Comparison of ENCODE assay signal across 8 mouse cellular contexts in the genomic region with DNA sequence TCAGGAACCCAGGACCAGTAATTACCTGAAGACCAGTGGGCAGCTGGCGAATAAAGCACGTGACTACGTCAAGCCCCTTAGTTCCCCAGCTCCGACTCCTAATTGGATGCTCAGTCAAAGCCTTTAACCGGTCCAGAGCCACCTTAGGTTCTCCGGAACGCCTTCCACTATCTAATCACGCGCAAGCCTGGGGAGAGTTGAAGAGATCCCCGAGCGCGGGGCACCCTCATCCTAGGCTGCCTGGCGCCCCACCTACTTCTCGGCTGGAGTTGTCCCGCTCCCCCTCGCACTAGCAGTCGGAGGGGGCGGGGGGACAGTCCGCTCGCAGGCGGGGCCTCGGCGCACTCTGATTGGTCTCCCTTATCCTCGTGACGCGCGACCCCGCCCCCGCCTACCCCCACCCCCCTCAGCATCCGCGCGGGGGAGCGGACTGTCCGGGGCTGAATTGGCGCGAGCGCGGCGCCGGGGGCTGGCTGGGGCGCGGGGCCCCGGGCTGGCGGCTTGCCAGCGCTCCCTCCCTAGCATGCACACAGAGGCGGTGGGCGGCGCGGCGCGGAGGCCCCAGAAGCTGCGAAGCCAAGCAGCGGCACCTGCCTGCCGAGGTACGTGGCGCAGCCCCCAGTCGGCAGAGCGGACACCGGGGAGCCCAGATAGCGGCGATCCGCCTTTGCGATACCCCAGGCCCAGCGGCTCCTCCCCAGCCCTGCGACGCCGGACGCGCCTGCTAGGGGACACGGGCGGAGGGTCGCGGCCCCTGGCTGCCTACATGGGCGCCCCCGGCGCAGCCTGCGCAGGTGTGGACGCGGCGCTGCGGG. TPM values are rescaled to one million over a fixed set of nuclear protein-coding genes. Genes with fewer than 3 reads are reported as not detected.
DNase-seq lines count a peak whose midpoint lies in the region; ATAC-seq lines count a peak whose summit lies in the region.

A gene (plus strand): TSS at position 412 of the 815 bp plus-strand sequence.

- peak within 1 kb of the TSS; percentile 89 for H3K4me3 ChIP-seq in brown adipose tissue, adult 24 weeks (ENCODE audit: insufficient read depth, low read depth, low read length)
- peak within 1 kb of the TSS; percentile 73 to 86 for H3K4me3 ChIP-seq in heart, embryonic 14.5 days (ENCODE audit: control insufficient read depth in 1 of 2, insufficient read depth in 1 of 2, low read depth in 1 of 2, low read length in 2 of 2)
- peak within 1 kb of the TSS; percentile 97 for H3K4me3 ChIP-seq in liver, embryonic 13.5 days (replicated peaks)
- peak within 1 kb of the TSS; percentile 79 for H3K4me3 ChIP-seq in stomach, embryonic 14.5 days (ENCODE audit: low read depth, low read length)

- peak within 1 kb of the TSS; percentile 91 for H3K9ac ChIP-seq in heart, embryonic 14.5 days (ENCODE audit: low read length)
- H3K9ac ChIP-seq in liver, embryonic 13.5 days = peak within 1 kb of the TSS; percentile 99
- peak within 1 kb of the TSS; percentile 80 for H3K9ac ChIP-seq in stomach, embryonic 14.5 days (replicated peaks; ENCODE audit: low read depth, low read length)

- peak within 1 kb of the TSS; percentile 98 for H3K4me2 ChIP-seq in heart, embryonic 14.5 days (ENCODE audit: low read length)
- peak within 1 kb of the TSS; percentile 82 for H3K4me2 ChIP-seq in liver, embryonic 13.5 days
- peak within 1 kb of the TSS; percentile 98 for H3K4me2 ChIP-seq in stomach, embryonic 14.5 days (replicated peaks; ENCODE audit: low read depth, low read length)

- H3K36me3 ChIP-seq in heart, embryonic 14.5 days (ENCODE audit: control insufficient read depth, insufficient read depth, low read length) = no peaks in the 10 kb centered on the region
- H3K36me3 ChIP-seq in liver, embryonic 13.5 days = no peaks in the 10 kb centered on the region; the same call in 1 of the 2 replicates
- H3K36me3 ChIP-seq in stomach, embryonic 14.5 days (ENCODE audit: control insufficient read depth, insufficient read depth, low read length) = no peaks in the 10 kb centered on the region

- H3K27me3 ChIP-seq in heart, embryonic 14.5 days (ENCODE audit: control insufficient read depth, insufficient read depth, low read length) = no peaks in the 10 kb centered on the region
- no peaks in the 10 kb centered on the region for H3K27me3 ChIP-seq in liver, embryonic 13.5 days
- H3K27me3 ChIP-seq in stomach, embryonic 14.5 days (ENCODE audit: control insufficient read depth, insufficient read depth, low read length) = no peaks in the 10 kb centered on the region

- ATAC-seq in CD4-positive, CD25-positive, alpha-beta regulatory T cell, adult 4 months = peak; percentile 88
- ATAC-seq in erythroid progenitor cell, adult 5-6 weeks (replicated peaks; ENCODE audit: low FRiP score, poor library complexity, severe bottlenecking) = peak; percentile 78
- peak; percentile 95 for ATAC-seq in heart, embryonic 14.5 days (ENCODE audit: insufficient number of reproducible peaks, insufficient read depth, low FRiP score, low read depth)
- peak; percentile 88 for ATAC-seq in liver, embryonic 13.5 days (ENCODE audit: low read depth)
- peak; percentile 96 for ATAC-seq in stomach, embryonic 14.5 days (ENCODE audit: insufficient number of reproducible peaks, insufficient read depth, low FRiP score, low read depth)

- peak; percentile 94 for DNase-seq in kidney, postnatal 14 days
- peak; percentile 96 for DNase-seq in liver, embryonic 13.5 days
- DNase-seq in natural killer cell, adult 2 months (ENCODE audit: low spot score in 2 of 2) = peak; percentile 53 to 84

- H3K9me3 ChIP-seq in heart, embryonic 14.5 days (ENCODE audit: control insufficient read depth, low read length) = no peaks in the 10 kb centered on the region
- no peaks in the 10 kb centered on the region for H3K9me3 ChIP-seq in liver, embryonic 13.5 days (replicated peaks)
- H3K9me3 ChIP-seq in stomach, embryonic 14.5 days (ENCODE audit: control insufficient read depth, low read depth, low read length) = no peaks in the 10 kb centered on the region

- under 1% methylated on average over 77 of the region's 81 CpGs for WGBS in heart, embryonic 14.5 days
- WGBS in liver, embryonic 13.5 days (ENCODE audit: insufficient replicate concordance) = under 1% methylated on average over 81 of the region's 81 CpGs
- under 1% methylated on average over 76 of the region's 81 CpGs for WGBS in stomach, embryonic 14.5 days

- no peak within 1 kb of the TSS for H3K27ac ChIP-seq in brown adipose tissue, adult 24 weeks (replicated peaks; ENCODE audit: low read depth, low read length)
- peak within 1 kb of the TSS; percentile 75 to 84 for H3K27ac ChIP-seq in heart, embryonic 14.5 days (replicated peaks in 1 of 2; ENCODE audit: control insufficient read depth in 1 of 2, insufficient read depth in 1 of 2, low read depth in 2 of 2, low read length in 2 of 2)
- H3K27ac ChIP-seq in liver, embryonic 13.5 days = peak within 1 kb of the TSS; percentile 99
- peak within 1 kb of the TSS; percentile 59 for H3K27ac ChIP-seq in stomach, embryonic 14.5 days (ENCODE audit: low read length)

- no peaks in the 10 kb centered on the region for H3K4me1 ChIP-seq in brown adipose tissue, adult 24 weeks (ENCODE audit: control insufficient read depth, insufficient read depth, insufficient read length, low read length)
- peaks cover 25 to 47% of the 10 kb centered on the region in 2 experiments for H3K4me1 ChIP-seq in heart, embryonic 14.5 days (ENCODE audit: control insufficient read depth in 2 of 2, insufficient read depth in 2 of 2, low read length in 2 of 2)
- H3K4me1 ChIP-seq in liver, embryonic 13.5 days (replicated peaks) = peaks cover 57% of the 10 kb centered on the region
- peaks cover 22% of the 10 kb centered on the region; the same call in 1 of the 2 replicates for H3K4me1 ChIP-seq in stomach, embryonic 14.5 days (ENCODE audit: control insufficient read depth, insufficient read depth, low read length)

RNA-seq across cellular contexts. Expression of the gene that starts here (rescaled TPM):
- polyA plus RNA-seq in CD4-positive, CD25-positive, alpha-beta regulatory T cell, adult 4 months (2017; shearing (Covaris generic)) = 1 to 10 TPM in 1 of 2 experiments, under 1 TPM in 1; 0.66 to 1.1 TPM
- 20.7 and 69.6 TPM in 2 replicates for polyA plus RNA-seq in brown adipose tissue, adult 24 weeks (2012; ENCODE audit: insufficient read depth, insufficient read length, missing spikeins)
- 226 and 229 TPM in 2 replicates for total RNA-seq in erythroid progenitor cell, adult 5-6 weeks (2015; ENCODE audit: low replicate concordance)
- 231 and 263 TPM in 2 replicates for total RNA-seq in erythroid progenitor cell, adult 5-6 weeks (2017; ENCODE audit: low replicate concordance)
- polyA plus RNA-seq in heart, embryonic 14.5 days (2014; fragmentation: Nextera tagmentation; extraction: Ambion mirVana) = 44.4 and 48.2 TPM in 2 replicates
- 179 and 192 TPM in 2 replicates for polyA plus RNA-seq in liver, embryonic 13.5 days (2015; fragmentation: Nextera tagmentation; extraction: Ambion mirVana)
- polyA plus RNA-seq in stomach, embryonic 14.5 days (2014; fragmentation: Nextera tagmentation; extraction: Ambion mirVana) = 27.0 and 28.3 TPM in 2 replicates

Comparison
In these comparisons a context has a peak if more than half of its experiments do, and no peak if none do; other contexts are left out.
1. RNA of the gene that starts here (polyA plus RNA-seq): 179 to 192 TPM in liver, embryonic 13.5 days, 20.7 to 69.6 TPM in brown adipose tissue, adult 24 weeks, 44.4 to 48.2 TPM in heart, embryonic 14.5 days and 27.0 to 28.3 TPM in stomach, embryonic 14.5 days; 0.66 to 1.1 TPM in CD4-positive, CD25-positive, alpha-beta regulatory T cell, adult 4 months; every median in the first group is over 10 times any median in the second.
2. Peak in every context shown above with its lines, with median percentiles within 50 percentile points of each other: ATAC-seq, H3K4me3 ChIP-seq, H3K4me2 ChIP-seq, H3K9ac ChIP-seq and DNase-seq.